Mouse (Mus musculus): Measurements from ENCODE around the gene Gm37240.

GRCm38 (mm10) chr3:84461687-84462086 is 1425.6 kb downstream of the Gm37240 start:
- TF ChIP-seq POLR2A (IDR thresholded peaks at IDR 0.05; ENCODE audit: borderline replicate concordance, extremely low read depth, insufficient read depth, insufficient read length, poor library complexity, severe bottlenecking) (no peak), CTCF (IDR thresholded peaks at IDR 0.05; ENCODE audit: borderline replicate concordance, extremely low read depth, insufficient read depth, insufficient read length) (no peak)
